Mouse (Mus musculus) liver, embryonic 16.5 days (tissue): ENCODE data around the gene Arl4d. TPM values are rescaled to one million over a fixed set of nuclear protein-coding genes. Genes with fewer than 3 reads are reported as not detected.

Experiments
- ATAC-seq: fragments of 200-750 bp; cut with Nextera tagmentation; 2 replicates; pipeline ENCODE4 v1.8.0; 2017; ENCODE audit warnings: low read depth, mild to moderate bottlenecking, moderate number of reproducible peaks, moderate library complexity
- H3K27ac ChIP-seq: fragments of 300-500 bp; sonication (generic); 2 replicates; pipeline ENCODE4 v1.5.1; 2014; ENCODE audit warnings: mild to moderate bottlenecking, low read length
- H3K27me3 ChIP-seq: fragments of 300-500 bp; sonication (generic); 2 replicates; pipeline ENCODE4 v1.6.1; 2014; ENCODE audit warnings: low read depth, low read length, mixed read lengths; ENCODE audit not compliant: control insufficient read depth, insufficient read depth
- H3K36me3 ChIP-seq: fragments of 300-500 bp; sonication (generic); 2 replicates; pipeline ENCODE4 v1.6.1; 2014; ENCODE audit warnings: mild to moderate bottlenecking; ENCODE audit not compliant: control insufficient read depth, insufficient read depth
- H3K4me1 ChIP-seq: fragments of 300-500 bp; sonication (generic); 2 replicates; pipeline ENCODE4 v1.6.1; 2014; ENCODE audit warnings: low read depth, low read length, mixed read lengths; ENCODE audit not compliant: control insufficient read depth
- H3K4me2 ChIP-seq: fragments of 300-500 bp; sonication (generic); 2 replicates; pipeline ENCODE4 v1.6.1; 2014; ENCODE audit warnings: low read depth, low read length, mixed read lengths
- H3K4me3 ChIP-seq: fragments of 300-500 bp; sonication (generic); 2 replicates; pipeline ENCODE4 v1.5.1; 2014; ENCODE audit warnings: low read depth, mild to moderate bottlenecking, low read length
- H3K9ac ChIP-seq: fragments of 300-500 bp; sonication (generic); 2 replicates; pipeline ENCODE4 v1.6.1; 2014; ENCODE audit warnings: low read depth, low read length
- H3K9me3 ChIP-seq: fragments of 300-500 bp; sonication (generic); replicated peaks from 2 replicates; pipeline ENCODE4 v1.6.1; 2016; ENCODE audit warnings: low read length; ENCODE audit not compliant: control insufficient read depth
- WGBS: fragments of 180-500 bp; shearing (Covaris S2); extraction: QIAGEN DNeasy Blood & Tissue Kit; methylation state at CpG from one replicate; pipeline ENCODE4 v1.1.7; 2014; ENCODE audit not compliant: insufficient replicate concordance; 5-methylcytosine and 5-hydroxymethylcytosine counted together
- polyA plus RNA-seq: library from polyadenylated mRNA; unstranded; fragments of >200 nt; fragmentation: Nextera tagmentation; extraction: Ambion mirVana; gene quantifications from 2 replicates; pipeline ENCODE4 v1.2.1, GENCODE M21; 2015

The Arl4d gene
- polyA plus RNA-seq, 1 experiment from 2014 or later, result 1.3 TPM

DNA sequence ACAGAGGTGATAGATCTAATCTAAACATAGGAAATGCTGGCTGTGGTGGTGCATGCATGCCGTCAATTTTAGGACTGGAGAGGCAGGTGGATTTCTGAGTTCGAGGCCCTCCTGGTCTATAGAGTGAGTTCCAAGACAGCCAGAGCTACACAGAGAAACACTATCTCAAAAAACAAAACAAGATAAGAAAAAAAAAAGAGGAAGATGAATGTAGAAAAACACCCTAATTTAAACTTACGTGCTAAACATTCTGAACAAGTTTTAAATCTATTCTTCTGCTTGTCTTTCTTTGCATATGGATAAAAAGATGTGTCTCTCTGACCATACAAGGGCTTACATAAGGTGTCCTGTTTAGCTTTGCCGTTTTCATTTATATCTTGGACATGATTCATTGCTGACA is 5.9 kb downstream of the Arl4d start:
- H3K4me2 ChIP-seq, result no peak overlapping the region

DNA sequence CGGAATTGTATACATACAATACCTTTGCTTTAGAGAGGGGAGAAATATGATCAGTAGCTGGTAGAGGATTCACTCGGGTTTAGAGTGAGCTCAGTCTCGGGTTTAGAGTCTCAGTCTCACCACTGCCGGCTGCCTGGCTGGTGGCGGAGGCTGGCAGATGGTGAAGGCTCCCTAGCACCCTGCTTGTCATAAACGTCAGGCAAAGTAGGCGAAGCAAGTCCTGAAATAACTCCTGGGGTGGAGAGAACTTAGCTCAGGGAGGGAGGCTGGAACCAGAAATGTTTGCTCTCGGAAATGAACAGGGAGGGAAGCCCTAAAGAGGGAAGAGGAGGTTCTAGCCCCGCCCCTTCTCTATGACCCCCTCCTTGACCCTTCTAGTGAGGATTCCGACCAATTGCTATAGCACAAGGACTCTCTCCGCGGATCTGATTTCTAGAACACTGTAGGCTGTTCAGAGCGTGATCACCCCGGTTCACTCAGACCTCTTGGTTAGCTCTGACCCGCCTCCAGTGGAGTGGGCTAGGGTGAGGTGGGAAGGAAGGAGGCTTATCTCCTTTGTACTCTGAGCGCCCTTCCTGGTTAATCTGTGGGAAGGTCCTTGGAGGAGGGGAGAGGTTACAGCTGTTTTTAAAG is 7.8 kb downstream of the Arl4d start:
- no peaks in the 10 kb centered on the region for H3K27me3 ChIP-seq
- no peaks in the 10 kb centered on the region for H3K9me3 ChIP-seq
- H3K36me3 ChIP-seq, result no peaks in the 10 kb centered on the region
- H3K4me1 ChIP-seq, result peaks cover 24% of the 10 kb centered on the region
- H3K9ac ChIP-seq, result no peak overlapping the region
- ATAC-seq, result peak; percentile 27; the same call in 1 of the 2 replicates
- no peak overlapping the region for H3K27ac ChIP-seq
- no peak overlapping the region for H3K4me2 ChIP-seq
- no peak overlapping the region for H3K4me3 ChIP-seq
- 15% methylated on average over 16 of the region's 16 CpGs for WGBS

More for the DNA sequence above, 5.9 kb downstream of the Arl4d start:
- Histone ChIP-seq H3K27ac (no peak overlapping the region), H3K9me3 (no peaks in the 10 kb centered on the region), H3K36me3 (no peaks in the 10 kb centered on the region), H3K27me3 (no peaks in the 10 kb centered on the region), H3K9ac (no peak overlapping the region), H3K4me1 (peaks cover 31% of the 10 kb centered on the region), H3K4me3 (no peak overlapping the region)
- WGBS, result 35% methylated on average over 4 of the region's 4 CpGs
- no peak for ATAC-seq

DNA sequence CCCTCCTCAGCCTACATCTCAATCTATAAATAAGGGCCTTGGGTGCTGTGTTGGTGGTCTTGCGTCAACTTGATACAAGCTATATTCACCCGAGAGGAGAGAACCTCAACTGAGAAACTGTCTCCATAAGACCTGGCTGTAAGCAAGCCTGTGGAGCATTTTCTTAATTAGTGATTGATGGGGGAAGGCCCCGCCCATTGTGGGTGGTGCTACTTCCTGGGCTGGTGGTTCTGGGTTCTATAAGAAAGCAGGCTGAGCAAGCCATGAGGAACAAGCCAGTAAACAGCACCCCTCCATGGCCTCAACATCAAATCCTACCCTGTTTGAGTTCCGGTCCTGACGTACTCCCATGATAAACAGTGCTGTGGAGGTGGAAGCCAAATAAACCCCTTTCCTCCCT is 8.8 kb downstream of the Arl4d start:
- no peak overlapping the region for H3K4me2 ChIP-seq
- H3K9ac ChIP-seq, result no peak overlapping the region
- no peak overlapping the region for H3K27ac ChIP-seq
- no peaks in the 10 kb centered on the region for H3K27me3 ChIP-seq
- H3K4me1 ChIP-seq, result peaks cover 14% of the 10 kb centered on the region
- H3K4me3 ChIP-seq, result no peak overlapping the region
- 74% methylated on average over 5 of the region's 5 CpGs for WGBS
- ATAC-seq, result no peak
- H3K9me3 ChIP-seq, result no peaks in the 10 kb centered on the region
- no peaks in the 10 kb centered on the region for H3K36me3 ChIP-seq

DNA sequence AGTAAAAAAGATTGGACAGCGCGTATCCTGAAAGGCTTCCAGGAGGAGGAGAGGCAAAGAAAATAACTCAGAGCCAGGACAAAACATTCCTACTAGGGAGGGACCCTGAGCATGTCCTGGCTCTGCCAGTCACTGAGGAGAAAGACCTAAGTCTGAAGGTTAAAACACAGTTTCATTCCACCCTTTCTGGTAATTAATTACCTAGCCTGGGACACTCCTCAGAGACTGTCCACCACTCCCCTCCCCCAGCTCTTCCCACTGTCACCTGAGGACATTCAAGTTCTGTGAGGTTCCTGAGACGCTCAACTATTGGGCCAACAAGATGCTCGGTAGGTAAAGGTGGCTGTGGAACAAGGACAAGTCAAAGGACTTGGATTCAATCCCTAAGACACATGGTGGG is 10.0 kb downstream of the Arl4d start:
- WGBS, result 80% methylated on average over 4 of the region's 4 CpGs

DNA sequence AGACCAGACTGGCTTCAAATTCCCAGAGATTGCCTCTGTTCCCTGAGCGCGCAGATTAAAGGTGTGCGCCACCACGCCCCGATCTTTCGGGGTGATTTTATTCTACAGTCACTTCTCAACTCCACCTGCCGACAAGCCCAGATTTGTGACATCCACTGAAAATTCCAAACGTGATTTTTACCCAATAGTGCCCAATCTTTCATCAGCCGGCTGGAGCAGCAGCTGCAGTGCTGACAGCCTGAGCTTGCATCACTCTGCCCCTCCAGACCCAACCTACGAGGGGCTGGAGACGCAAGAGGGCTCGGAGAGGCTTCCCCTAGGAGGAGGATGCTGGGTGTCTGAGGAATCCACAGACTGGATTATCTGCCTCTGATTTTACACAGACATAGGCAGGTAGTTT is 12.3 kb downstream of the Arl4d start:
- Histone ChIP-seq H3K27me3 (no peaks in the 10 kb centered on the region), H3K4me1 (peaks cover 5% of the 10 kb centered on the region; the same call in 1 of the 2 replicates), H3K9ac (no peak overlapping the region), H3K4me2 (no peak overlapping the region), H3K36me3 (no peaks in the 10 kb centered on the region), H3K4me3 (no peak overlapping the region), H3K27ac (no peak overlapping the region), H3K9me3 (no peaks in the 10 kb centered on the region)
- no peak for ATAC-seq
- 76% methylated on average over 12 of the region's 12 CpGs for WGBS

More for the DNA sequence above, 10.0 kb downstream of the Arl4d start:
- no peak overlapping the region for H3K4me3 ChIP-seq
- no peak overlapping the region for H3K9ac ChIP-seq
- no peaks in the 10 kb centered on the region for H3K27me3 ChIP-seq
- no peak for ATAC-seq
- no peaks in the 10 kb centered on the region for H3K9me3 ChIP-seq
- H3K4me1 ChIP-seq, result peaks cover 5% of the 10 kb centered on the region; the same call in 1 of the 2 replicates
- no peaks in the 10 kb centered on the region for H3K36me3 ChIP-seq
- H3K27ac ChIP-seq, result no peak overlapping the region
- H3K4me2 ChIP-seq, result no peak overlapping the region

DNA sequence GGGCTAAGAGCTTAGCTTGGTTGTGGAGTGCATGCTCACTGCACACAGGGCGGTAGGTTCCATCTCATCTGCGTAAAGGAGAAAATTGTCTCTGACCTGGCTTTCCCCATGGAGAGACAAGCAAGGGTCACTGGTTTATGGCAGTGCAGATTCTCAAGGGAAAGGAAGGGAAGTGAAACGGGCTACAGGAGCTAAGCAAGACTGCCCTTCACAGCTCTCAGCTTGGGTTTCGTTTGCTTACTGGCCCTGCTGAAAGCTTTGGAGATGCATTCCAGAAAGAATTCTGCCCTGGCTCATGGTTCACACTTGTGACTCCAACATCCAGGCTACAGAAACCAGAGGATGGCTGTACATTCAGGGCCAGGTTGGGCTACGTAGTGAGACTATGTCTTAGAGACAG is 13.4 kb downstream of the Arl4d start:
- H3K36me3 ChIP-seq, result no peaks in the 10 kb centered on the region
- no peak overlapping the region for H3K27ac ChIP-seq
- ATAC-seq, result no peak
- 65% methylated on average over 5 of the region's 5 CpGs for WGBS
- H3K4me2 ChIP-seq, result no peak overlapping the region
- no peaks in the 10 kb centered on the region for H3K27me3 ChIP-seq
- no peak overlapping the region for H3K4me3 ChIP-seq
- no peak overlapping the region for H3K9ac ChIP-seq
- no peaks in the 10 kb centered on the region for H3K9me3 ChIP-seq
- H3K4me1 ChIP-seq, result no peaks in the 10 kb centered on the region

DNA sequence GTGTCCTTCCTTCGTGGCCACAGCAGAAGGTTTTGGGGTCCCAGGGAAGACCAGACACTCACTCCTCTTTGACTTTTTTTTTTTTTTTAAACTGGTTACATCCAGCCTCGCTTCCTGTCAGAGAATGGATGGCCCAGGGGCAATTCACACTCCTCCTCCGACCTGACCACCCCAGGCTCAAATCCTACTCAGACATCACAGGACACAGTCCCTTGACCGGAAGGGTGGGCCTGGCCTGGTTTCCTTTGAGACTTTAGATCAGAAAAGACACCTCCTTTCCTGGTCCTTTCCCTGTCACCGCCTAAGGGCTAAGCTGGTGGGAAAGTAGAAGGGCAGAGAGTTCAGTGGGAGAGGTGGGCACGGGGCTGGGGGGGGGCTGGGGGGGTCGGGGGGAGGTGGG is 14.6 kb downstream of the Arl4d start:
- H3K36me3 ChIP-seq, result no peaks in the 10 kb centered on the region
- no peak overlapping the region for H3K9ac ChIP-seq
- H3K4me1 ChIP-seq, result no peaks in the 10 kb centered on the region
- H3K9me3 ChIP-seq, result no peaks in the 10 kb centered on the region
- no peak for ATAC-seq
- no peak overlapping the region for H3K4me2 ChIP-seq
- H3K4me3 ChIP-seq, result no peak overlapping the region
- H3K27me3 ChIP-seq, result no peaks in the 10 kb centered on the region
- 39% methylated on average over 6 of the region's 7 CpGs for WGBS
- no peak overlapping the region for H3K27ac ChIP-seq

DNA sequence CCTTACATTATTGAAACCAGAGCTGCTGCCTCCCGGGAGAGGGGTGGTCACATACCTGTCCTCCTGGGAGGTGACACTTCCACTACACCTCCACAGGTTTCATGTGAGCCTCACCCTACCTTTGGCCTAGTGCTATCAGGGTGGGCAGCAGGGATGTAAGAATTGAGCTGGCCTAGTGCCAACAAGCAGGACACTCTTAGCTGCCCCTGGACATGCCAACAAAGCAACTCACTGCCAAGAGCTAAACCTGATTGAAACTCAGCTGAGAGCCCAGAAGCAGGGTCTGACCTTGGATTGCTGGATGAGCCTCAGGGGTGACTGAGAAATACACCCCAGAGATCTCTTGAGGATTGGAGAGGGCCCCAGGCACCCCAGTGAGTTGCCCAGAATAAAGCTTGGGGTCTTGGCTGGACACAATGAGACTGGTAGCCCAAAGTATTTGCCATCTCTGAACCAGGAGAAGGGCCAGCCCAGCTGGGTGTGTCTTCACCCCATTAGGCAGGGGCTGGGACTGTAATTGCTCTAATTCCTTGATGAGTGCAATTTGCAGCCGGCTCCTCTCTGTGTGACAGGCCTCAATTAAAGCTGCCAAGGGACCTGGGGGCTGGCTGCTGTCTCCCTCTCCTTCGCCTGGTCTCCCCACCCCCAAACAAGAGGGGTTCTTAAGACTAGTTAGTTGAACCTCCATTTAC is 15.4 kb downstream of the Arl4d start:
- Histone ChIP-seq H3K9ac (no peak overlapping the region), H3K27me3 (no peaks in the 10 kb centered on the region), H3K36me3 (no peaks in the 10 kb centered on the region), H3K4me3 (no peak overlapping the region), H3K4me1 (no peaks in the 10 kb centered on the region), H3K9me3 (no peaks in the 10 kb centered on the region), H3K4me2 (no peak overlapping the region), H3K27ac (no peak overlapping the region)
- no peak for ATAC-seq
- 51% methylated on average over 3 of the region's 3 CpGs for WGBS

DNA sequence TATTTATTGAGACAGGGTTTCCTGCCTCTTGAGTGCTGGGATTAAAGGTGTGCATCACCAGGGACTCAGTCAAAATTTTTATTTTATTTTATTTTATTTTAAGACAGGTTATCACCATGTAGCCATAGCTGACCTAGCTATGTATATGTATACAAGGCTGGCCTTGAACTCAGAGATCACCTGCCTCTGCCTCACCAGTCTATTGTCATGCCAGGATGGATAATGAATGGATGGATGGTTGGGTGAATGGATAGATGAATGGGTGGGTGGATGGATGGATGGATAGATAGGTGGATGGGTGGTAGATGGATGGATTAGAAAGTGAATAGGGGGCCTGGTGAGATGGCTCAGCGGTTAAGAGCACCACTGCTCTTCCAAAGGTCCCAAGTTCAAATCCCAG is 16.6 kb downstream of the Arl4d start:
- no peaks in the 10 kb centered on the region for H3K27me3 ChIP-seq
- H3K4me2 ChIP-seq, result no peak overlapping the region
- 71% methylated on average over 1 of the region's 1 CpGs for WGBS
- H3K9me3 ChIP-seq, result no peaks in the 10 kb centered on the region
- no peak for ATAC-seq
- no peak overlapping the region for H3K9ac ChIP-seq
- no peak overlapping the region for H3K27ac ChIP-seq
- no peaks in the 10 kb centered on the region for H3K4me1 ChIP-seq
- H3K4me3 ChIP-seq, result no peak overlapping the region
- H3K36me3 ChIP-seq, result no peaks in the 10 kb centered on the region
